Mouse (Mus musculus) intestine, embryonic 16.5 days (tissue): Measurements from ENCODE around the gene Pak2. TPM values are rescaled to one million over a fixed set of nuclear protein-coding genes. Genes with fewer than 3 reads are reported as not detected.
"Not testable (repeated sequence)": the region's sequence is repeated elsewhere in the genome, so short reads cannot be mapped to it uniquely, and the experiment has no call there.

ENCODE experiments used
- ATAC-seq: fragments of 200-750 bp; cut with Nextera tagmentation; 2 replicates; pipeline ENCODE4 v1.8.0; 2017; ENCODE audit warnings: moderate TSS enrichment, moderate library complexity
- H3K27ac ChIP-seq: fragments of 300-500 bp; sonication (generic); 2 replicates; pipeline ENCODE4 v1.5.1; 2014; ENCODE audit warnings: mild to moderate bottlenecking, low read length
- H3K27me3 ChIP-seq: fragments of 300-500 bp; sonication (generic); replicated peaks from 2 replicates; pipeline ENCODE4 v1.6.1; 2014; ENCODE audit warnings: low read length, control low read depth, mixed read lengths; ENCODE audit not compliant: control insufficient read depth, insufficient read depth
- H3K36me3 ChIP-seq: fragments of 300-500 bp; sonication (generic); 2 replicates; pipeline ENCODE4 v1.6.1; 2014; ENCODE audit warnings: low read length, control low read depth; ENCODE audit not compliant: control insufficient read depth, insufficient read depth
- H3K4me1 ChIP-seq: fragments of 300-500 bp; sonication (generic); 2 replicates; pipeline ENCODE4 v1.6.1; 2014; ENCODE audit warnings: low read length, control low read depth, mixed read lengths; ENCODE audit not compliant: control insufficient read depth, insufficient read depth
- H3K4me2 ChIP-seq: fragments of 300-500 bp; sonication (generic); 2 replicates; pipeline ENCODE4 v1.6.1; 2014; ENCODE audit warnings: low read depth, low read length, control low read depth
- H3K4me3 ChIP-seq: fragments of 300-500 bp; sonication (generic); 2 replicates; pipeline ENCODE4 v1.5.1; 2014; ENCODE audit warnings: mild to moderate bottlenecking, low read length
- H3K9ac ChIP-seq: fragments of 300-500 bp; sonication (generic); 2 replicates; pipeline ENCODE4 v1.6.1; 2014; ENCODE audit warnings: low read depth, low read length
- H3K9me3 ChIP-seq: fragments of 300-500 bp; sonication (generic); 2 replicates; pipeline ENCODE4 v1.6.1; 2016; ENCODE audit warnings: low read length, control low read depth; ENCODE audit not compliant: control insufficient read depth
- WGBS: fragments of 180-500 bp; shearing (Covaris S2); extraction: QIAGEN DNeasy Blood & Tissue Kit; methylation state at CpG from one replicate; pipeline ENCODE4 v1.1.7; 2014; 5-methylcytosine and 5-hydroxymethylcytosine counted together
- polyA plus RNA-seq: library from polyadenylated mRNA; unstranded; fragments of >200 nt; fragmentation: Nextera tagmentation; extraction: Ambion mirVana; gene quantifications from 2 replicates; pipeline ENCODE4 v1.2.1, GENCODE M21; 2015

Gene Pak2
- polyA plus RNA-seq, 1 experiment from 2014 or later = 34.5 TPM

DNA sequence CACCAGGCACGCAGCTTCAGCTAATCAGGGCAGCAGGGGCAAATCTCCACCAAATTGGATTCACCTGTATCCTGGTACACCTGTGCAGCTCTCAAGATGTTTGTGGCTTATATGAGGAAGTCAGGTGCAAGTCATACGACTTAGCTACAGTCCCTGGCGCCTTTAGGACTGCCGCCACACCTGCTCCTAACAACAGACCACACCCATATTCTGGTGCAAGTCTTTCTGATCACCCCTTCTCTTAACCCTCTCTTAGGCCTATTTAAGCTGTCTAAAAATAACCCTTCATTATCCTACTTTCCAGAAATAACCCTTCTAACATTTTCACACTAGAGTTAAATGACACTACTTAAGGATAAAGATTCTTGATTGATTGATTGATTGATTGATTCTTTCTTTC lies 9.1 kb downstream of the Pak2 start:
- H3K27me3 ChIP-seq, H3K9ac ChIP-seq, H3K4me3 ChIP-seq, H3K9me3 ChIP-seq, H3K27ac ChIP-seq, H3K4me2 ChIP-seq, H3K36me3 ChIP-seq: not testable (repeated sequence)
- peaks cover 17% of the 10 kb centered on the region for H3K4me1 ChIP-seq
- peak; percentile 72 for ATAC-seq
- 53% methylated on average over 4 of the region's 4 CpGs for WGBS

GRCm38 (mm10) chr16:32068389-32069300 lies 10.5 kb downstream of the Pak2 start:
- Histone ChIP-seq H3K36me3 (no peaks in the 10 kb centered on the region), H3K27me3 (no peaks in the 10 kb centered on the region), H3K4me2 (no peak overlapping the region), H3K4me1 (peaks cover 18% of the 10 kb centered on the region; the same call in 1 of the 2 replicates), H3K9me3 (no peaks in the 10 kb centered on the region), H3K4me3 (no peak overlapping the region), H3K9ac (no peak overlapping the region), H3K27ac (peak overlapping the region; percentile 49)
- peak; percentile 74 for ATAC-seq
- 55% methylated on average over 12 of the region's 12 CpGs for WGBS

DNA sequence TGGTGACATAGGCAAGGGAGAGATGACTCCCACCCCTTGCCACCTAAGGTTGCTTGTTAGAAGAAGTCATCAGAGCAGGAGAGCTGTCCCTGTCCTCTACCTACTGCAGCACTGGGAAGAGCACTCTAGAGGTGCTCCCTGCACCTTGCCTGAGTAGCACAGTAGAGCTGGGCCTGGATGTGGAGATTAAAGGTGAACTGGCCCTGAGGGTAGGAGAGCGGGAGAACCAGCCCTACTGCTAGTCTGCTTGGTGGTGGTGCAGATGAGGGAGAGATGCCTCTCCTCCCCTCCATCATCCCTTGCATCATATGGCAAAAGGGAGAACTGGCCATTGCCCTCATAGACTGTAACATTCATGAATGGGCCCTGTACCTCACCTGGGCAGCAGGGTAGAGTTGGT lies 12.2 kb downstream of the Pak2 start:
- H3K9me3 ChIP-seq = no peaks in the 10 kb centered on the region

DNA sequence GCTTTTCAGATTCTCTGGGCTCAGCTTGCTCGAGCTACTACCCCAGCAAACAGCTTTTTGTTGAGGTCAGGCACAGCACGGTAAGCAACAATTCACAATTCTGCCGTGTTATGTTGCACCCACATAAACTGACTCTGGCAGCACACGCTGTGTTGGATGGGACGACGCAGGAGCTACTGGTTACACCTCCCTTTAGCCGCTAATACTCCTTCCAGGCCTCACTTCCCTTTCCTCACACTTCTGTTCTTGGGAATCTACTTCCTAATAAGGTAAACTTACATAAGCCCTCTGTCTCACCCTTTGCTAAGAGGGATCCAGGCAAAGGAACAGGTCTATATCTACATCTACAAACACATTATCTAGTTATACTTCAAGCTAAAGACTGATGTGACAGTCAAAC lies 15.2 kb downstream of the Pak2 start:
- Histone ChIP-seq H3K27me3 (no peaks in the 10 kb centered on the region), H3K4me3 (no peak overlapping the region), H3K4me1 (peaks cover 20% of the 10 kb centered on the region), H3K9ac (no peak overlapping the region), H3K36me3 (no peaks in the 10 kb centered on the region), H3K4me2 (no peak overlapping the region), H3K27ac (no peak overlapping the region), H3K9me3 (no peaks in the 10 kb centered on the region)
- 66% methylated on average over 7 of the region's 7 CpGs for WGBS
- no peak for ATAC-seq

More for the DNA sequence above, 12.2 kb downstream of the Pak2 start:
- Histone ChIP-seq H3K4me2 (no peak overlapping the region), H3K4me1 (peaks cover 18% of the 10 kb centered on the region), H3K9ac (no peak overlapping the region), H3K27me3 (no peaks in the 10 kb centered on the region), H3K4me3 (no peak overlapping the region), H3K36me3 (no peaks in the 10 kb centered on the region), H3K27ac (no peak overlapping the region)
- no peak for ATAC-seq
- WGBS = 79% methylated on average over 1 of the region's 1 CpGs

GRCm38 (mm10) chr16:32062226-32062625 lies 16.9 kb downstream of the Pak2 start:
- ATAC-seq = no peak
- WGBS = 58% methylated on average over 2 of the region's 2 CpGs

DNA sequence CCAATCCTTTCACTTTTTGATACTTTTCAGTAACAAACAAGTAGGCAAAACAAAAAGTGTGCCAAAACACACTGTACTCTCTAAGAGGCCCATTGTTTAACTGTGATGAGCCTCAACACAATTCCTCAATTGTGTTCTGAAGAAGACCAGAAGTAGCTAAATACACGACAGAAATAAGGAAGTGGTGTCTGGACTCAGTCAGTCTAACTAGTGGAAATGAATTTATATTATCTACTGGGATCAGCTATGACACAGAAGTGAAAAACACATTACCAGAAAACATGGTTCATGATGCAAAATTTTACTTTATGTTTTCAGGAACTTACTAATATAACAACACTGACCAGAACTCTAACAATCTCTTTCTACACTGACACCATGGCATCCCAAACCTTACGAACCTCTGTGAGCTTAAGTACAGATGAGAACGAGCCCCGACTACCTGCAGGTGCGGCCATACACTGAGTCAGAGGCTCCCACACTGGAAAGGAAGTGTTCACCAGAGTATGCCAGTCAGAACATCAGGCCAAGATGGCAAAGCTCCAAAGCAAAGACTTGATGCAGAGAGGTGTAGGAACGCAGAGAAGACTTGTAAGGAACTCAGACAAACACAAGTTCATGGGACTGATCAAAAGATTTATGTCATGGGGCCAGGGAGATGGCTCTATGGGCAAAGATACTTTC lies 19.2 kb downstream of the Pak2 start:
- Histone ChIP-seq H3K4me1 (peaks cover 12% of the 10 kb centered on the region), H3K9me3 (no peaks in the 10 kb centered on the region), H3K27ac (no peak overlapping the region), H3K36me3 (no peaks in the 10 kb centered on the region), H3K4me3 (no peak overlapping the region), H3K4me2 (no peak overlapping the region), H3K9ac (no peak overlapping the region), H3K27me3 (no peaks in the 10 kb centered on the region)
- WGBS = 65% methylated on average over 6 of the region's 6 CpGs
- ATAC-seq = no peak

More at GRCm38 (mm10) chr16:32062226-32062625, 16.9 kb downstream of the Pak2 start:
- Histone ChIP-seq H3K27me3 (no peaks in the 10 kb centered on the region), H3K27ac (no peak overlapping the region), H3K36me3 (no peaks in the 10 kb centered on the region), H3K4me1 (peaks cover 18% of the 10 kb centered on the region), H3K9ac (no peak overlapping the region), H3K9me3 (no peaks in the 10 kb centered on the region), H3K4me2 (no peak overlapping the region), H3K4me3 (no peak overlapping the region)

GRCm38 (mm10) chr16:32058817-32059216 lies 20.3 kb downstream of the Pak2 start:
- Histone ChIP-seq H3K4me3 (no peak overlapping the region), H3K9me3 (no peaks in the 10 kb centered on the region), H3K9ac (no peak overlapping the region), H3K27me3 (no peaks in the 10 kb centered on the region), H3K4me1 (peaks cover 12% of the 10 kb centered on the region), H3K4me2 (no peak overlapping the region), H3K36me3 (no peaks in the 10 kb centered on the region), H3K27ac (no peak overlapping the region; the same call in 1 of the 2 replicates)
- peak; percentile 75 for ATAC-seq
- WGBS = 61% methylated on average over 5 of the region's 5 CpGs

DNA sequence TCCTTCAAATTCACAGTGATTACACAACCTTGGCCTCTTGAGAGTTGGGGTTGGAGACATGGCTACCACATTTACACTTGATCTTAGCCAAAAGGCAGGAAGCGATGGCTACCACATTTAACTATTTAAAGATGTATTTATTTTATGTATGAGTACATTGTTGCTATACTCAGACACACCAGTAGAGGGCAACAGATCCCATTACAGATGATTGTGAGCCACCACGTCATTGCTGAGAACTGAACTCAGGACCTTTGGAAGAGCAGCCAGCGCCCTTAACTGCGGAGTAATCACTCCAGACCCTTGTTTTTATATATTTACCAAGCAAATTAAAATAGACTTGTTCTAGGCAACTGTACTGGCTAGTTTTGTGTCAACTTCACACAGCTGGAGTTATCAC lies 36.8 kb downstream of the Pak2 start:
- WGBS = 93% methylated on average over 4 of the region's 4 CpGs
- ATAC-seq = no peak
- no peak overlapping the region for H3K27ac ChIP-seq
- no peaks in the 10 kb centered on the region for H3K27me3 ChIP-seq
- no peak overlapping the region for H3K9ac ChIP-seq
- H3K4me1 ChIP-seq = no peaks in the 10 kb centered on the region
- H3K36me3 ChIP-seq = peaks cover 13% of the 10 kb centered on the region
- no peak overlapping the region for H3K4me2 ChIP-seq
- H3K4me3 ChIP-seq = no peak overlapping the region
- no peaks in the 10 kb centered on the region for H3K9me3 ChIP-seq

- WGBS = 93% methylated on average over 9 of the region's 9 CpGs
Observed at GRCm38 (mm10) chr16:32019678-32020077, 59.5 kb downstream of the Pak2 start.

More at GRCm38 (mm10) chr16:32019678-32020077, 59.5 kb downstream of the Pak2 start:
- no peak for ATAC-seq
- Histone ChIP-seq H3K4me3 (no peak overlapping the region), H3K27me3 (no peaks in the 10 kb centered on the region), H3K27ac (no peak overlapping the region), H3K9me3 (no peaks in the 10 kb centered on the region), H3K9ac (no peak overlapping the region), H3K4me1 (no peaks in the 10 kb centered on the region), H3K36me3 (peaks cover 12% of the 10 kb centered on the region), H3K4me2 (no peak overlapping the region)
